Mouse (Mus musculus) heart, postnatal 36 days (tissue): ENCODE results near the gene Gucy2e. TPM values are rescaled to one million over a fixed set of nuclear protein-coding genes. Genes with fewer than 3 reads are reported as not detected.

ENCODE experiments used
- DNase-seq, 2 experiments: peaks; one replicate each; pipeline ENCODE4 v3.0.0; 2021 to 2022
- intact Hi-C: fragments of 180-260 bp; cut with DNase I; formaldehyde crosslinking; loops from one replicate; pipeline ENCODE4 v1.15.1; 2025
- total RNA-seq, 2 experiments: library from RNA; stranded (reverse); gene quantifications; 2 replicates each; pipeline ENCODE4 v1.2.3; 2021

The Gucy2e gene
- total RNA-seq, 2 experiments from 2014 or later: 1.5 to 1.7 TPM

DNA sequence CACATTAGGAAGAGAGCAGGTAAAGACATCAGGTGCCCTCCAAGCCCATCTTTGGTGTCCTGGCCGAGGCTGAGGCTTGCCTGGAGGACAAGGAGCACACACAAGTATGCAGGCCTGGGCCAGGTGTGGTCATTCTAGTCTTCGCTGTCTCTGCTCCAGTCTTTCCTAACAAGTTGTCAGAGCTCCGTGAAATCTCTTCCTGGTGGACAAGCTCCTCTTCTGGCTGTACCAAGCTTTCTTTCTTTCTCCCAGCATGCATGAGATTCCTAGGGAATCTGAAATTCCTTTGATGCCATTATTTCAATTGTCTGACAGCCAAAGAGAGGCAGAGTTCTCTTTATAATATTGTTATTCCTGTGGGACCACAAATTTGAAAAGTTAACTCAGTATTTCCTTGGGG lies 57.3 kb downstream of the Gucy2e start:
- intact Hi-C loops: no loop called here
- DNase-seq: no peak

DNA sequence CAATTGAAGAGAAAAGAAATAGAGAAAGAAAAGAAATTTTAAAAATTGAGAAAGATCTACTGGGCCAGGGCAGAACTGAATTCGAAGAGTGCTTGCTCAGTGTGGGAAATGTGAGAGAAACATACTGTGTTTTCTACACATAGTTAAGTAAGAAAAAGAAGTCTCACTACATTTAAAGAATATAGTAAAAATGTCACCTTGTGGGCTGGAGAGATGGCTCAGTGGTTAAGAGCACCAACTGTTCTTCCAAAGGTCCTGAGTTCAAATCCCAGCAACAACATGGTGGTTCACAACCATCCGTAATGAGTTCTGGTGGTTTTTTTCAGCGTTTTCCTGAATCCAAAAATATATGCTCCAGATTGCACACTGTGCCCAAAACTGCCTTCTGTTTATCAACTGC lies 58.3 kb downstream of the Gucy2e start:
- intact Hi-C loops: no loop called here
- no peak for DNase-seq

DNA sequence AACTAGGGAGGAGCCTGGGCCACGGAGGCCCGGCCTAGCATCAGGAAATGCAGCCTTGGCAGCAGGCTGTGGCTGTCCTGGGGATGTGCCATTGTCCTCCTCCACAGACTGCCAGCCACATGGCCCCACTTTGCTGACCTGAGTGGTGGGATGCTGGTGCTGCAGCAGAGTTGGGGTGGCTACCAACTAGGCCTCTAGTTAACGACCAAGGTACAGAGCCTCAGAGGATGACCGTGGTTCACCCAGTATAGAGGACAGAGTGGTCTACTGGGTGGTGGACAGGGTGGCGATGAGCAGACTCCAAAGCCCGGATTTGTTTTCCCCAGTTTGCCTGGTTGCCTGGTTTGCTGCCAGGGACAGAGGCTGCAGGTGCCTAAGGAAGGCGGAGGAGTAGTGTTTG lies 62.1 kb downstream of the Gucy2e start:
- DNase-seq: no peak

DNA sequence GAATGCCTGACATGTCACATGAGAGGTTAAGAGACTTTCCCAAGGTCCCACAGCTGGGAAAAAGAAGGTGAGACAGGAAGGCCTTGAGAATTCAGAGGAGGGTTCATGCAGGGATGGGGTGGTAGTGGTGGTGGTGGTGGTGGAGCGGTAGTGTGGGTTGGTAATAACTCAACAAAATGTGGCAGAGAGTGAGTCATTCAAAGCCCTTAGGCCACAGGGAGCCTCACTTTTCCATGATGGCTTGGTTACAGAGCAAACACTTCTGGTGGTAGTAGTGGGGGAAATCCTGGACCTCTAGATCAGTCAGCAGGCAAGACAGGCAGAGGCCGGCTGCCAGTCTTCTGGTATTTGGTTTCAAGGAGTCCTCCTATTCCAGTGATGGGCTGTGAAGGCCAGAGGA lies 64.2 kb downstream of the Gucy2e start:
- intact Hi-C loops: no loop called here
- DNase-seq: no peak

More for the DNA sequence above, 62.1 kb downstream of the Gucy2e start:
- intact Hi-C loops: no loop called here

DNA sequence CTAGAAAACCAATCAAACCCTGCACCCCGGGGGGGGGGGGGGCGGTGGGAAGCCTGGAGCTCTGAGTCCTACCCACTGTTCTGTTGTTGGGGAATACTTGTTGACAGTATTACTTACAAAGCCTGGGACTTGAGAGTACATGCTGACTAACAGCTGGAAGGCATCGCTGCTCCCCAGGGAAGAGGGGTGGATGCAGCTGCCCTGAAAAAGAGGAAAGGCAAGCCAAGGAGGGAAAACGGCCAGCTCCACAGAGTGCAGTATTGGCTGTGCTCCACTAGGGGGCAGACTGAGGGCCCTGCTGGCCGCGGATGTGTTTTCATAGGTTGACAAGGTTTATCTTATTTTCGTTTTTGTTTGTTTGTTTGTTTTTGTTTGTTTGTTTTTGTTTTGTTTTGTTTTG lies 65.2 kb downstream of the Gucy2e start:
- peak; percentile 77 for DNase-seq
- intact Hi-C loops: no loop called here

DNA sequence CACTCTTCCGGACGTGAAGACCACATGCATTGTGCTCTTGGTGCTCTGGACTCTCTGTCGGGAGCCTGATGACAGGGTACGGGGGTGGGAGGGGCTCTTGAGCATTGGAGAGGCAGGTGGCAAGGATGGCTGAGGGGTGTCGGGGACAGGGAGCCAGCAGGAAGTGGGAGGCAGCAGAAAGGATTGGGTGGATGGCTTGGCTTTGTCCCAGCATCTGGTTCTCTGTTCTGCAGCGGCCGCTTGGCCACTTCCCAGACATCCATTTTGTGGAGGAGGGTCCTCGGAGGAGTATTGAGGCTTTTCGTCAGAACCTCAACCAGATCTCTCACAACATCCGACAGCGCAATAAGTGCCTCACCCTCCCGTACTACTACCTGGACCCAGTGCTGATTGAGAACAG lies 67.5 kb downstream of the Gucy2e start:
- intact Hi-C loops: no loop called here
- DNase-seq: no peak

Other genes starting within 250 kb of the Gucy2e start
- gene Pfas, start 228.6 kb downstream of the Gucy2e start, total RNA-seq: 1 to 10 TPM; 5.8 to 8.3 TPM
- 10 to 100 TPM; 12.5 to 14.3 TPM for gene Ctc1, start 221.1 kb downstream of the Gucy2e start, total RNA-seq
- gene Aurkb, start 191.4 kb downstream of the Gucy2e start, total RNA-seq: 1 to 10 TPM in 1 of 2 experiments, under 1 TPM in 1; 0.72 to 1.2 TPM
- gene Borcs6, start 177.3 kb downstream of the Gucy2e start, total RNA-seq: 10 to 100 TPM; 16.0 to 17.1 TPM
- 1 to 10 TPM; 4.2 to 6.1 TPM for gene Tmem107, start 166.2 kb downstream of the Gucy2e start, total RNA-seq
- gene Vamp2, start 148.5 kb downstream of the Gucy2e start, total RNA-seq: 10 to 100 TPM; 50.5 to 72.7 TPM
- 10 to 100 TPM; 34.2 to 82.1 TPM for gene Per1, start 141.8 kb downstream of the Gucy2e start, total RNA-seq
- gene Hes7, start 116.6 kb downstream of the Gucy2e start, total RNA-seq: not detected
- under 1 TPM in 1 of 2 experiments, not detected in 1; 0.22 TPM for gene 9130213A22Rik, start 114.4 kb downstream of the Gucy2e start, total RNA-seq
- not detected for gene Aloxe3, start 111.1 kb downstream of the Gucy2e start, total RNA-seq
- not detected for gene Alox12b, start 80.0 kb downstream of the Gucy2e start, total RNA-seq
- gene Alox8, start 39.2 kb downstream of the Gucy2e start, total RNA-seq: 1 to 10 TPM; 1.4 to 2.1 TPM
- 1 to 10 TPM; 2.8 to 3.1 TPM for gene Cntrob, start 86.7 kb upstream of the Gucy2e start, total RNA-seq
- gene Trappc1, start 86.9 kb upstream of the Gucy2e start, total RNA-seq: 10 to 100 TPM; 54.3 to 60.1 TPM
- under 1 TPM in 1 of 2 experiments, not detected in 1; 0.28 TPM for gene Kcnab3, start 89.2 kb upstream of the Gucy2e start, total RNA-seq
- gene Rnf227, start 103.4 kb upstream of the Gucy2e start, total RNA-seq: under 1 TPM; 0.27 to 0.89 TPM
- 10 to 100 TPM; 21.8 to 22.8 TPM for gene Chd3, start 132.4 kb upstream of the Gucy2e start, total RNA-seq
- gene Naa38, start 158.5 kb upstream of the Gucy2e start, total RNA-seq: 100 to 1,000 TPM; 101 to 103 TPM
- gene Cyb5d1, start 158.6 kb upstream of the Gucy2e start, total RNA-seq: 10 to 100 TPM; 29.6 to 31.8 TPM
- gene Tmem88, start 161.2 kb upstream of the Gucy2e start, total RNA-seq: 10 to 100 TPM; 23.3 to 29.6 TPM
- 10 to 100 TPM; 26.1 to 29.1 TPM for gene Kdm6b, start 176.6 kb upstream of the Gucy2e start, total RNA-seq